Mouse (Mus musculus) lung, adult 2 months (tissue): ENCODE measurements around the gene Cog5. TPM values are rescaled to one million over a fixed set of nuclear protein-coding genes. Genes with fewer than 3 reads are reported as not detected.

Experiments
- DNase-seq: peaks from one replicate; pipeline ENCODE4 v3.0.0; 2022
- H3K4me1 ChIP-seq: fragments of 200-500 bp; 2 replicates; pipeline ENCODE4 v1.6.1; 2011; ENCODE audit warnings: low read length; ENCODE audit not compliant: control insufficient read depth, insufficient read depth
- H3K4me3 ChIP-seq: fragments of 200-500 bp; replicated peaks from 2 replicates; pipeline ENCODE3; 2011; ENCODE audit warnings: low read depth, mild to moderate bottlenecking, control low read depth, low read length; ENCODE audit errors: extremely low read depth
- CTCF ChIP-seq: fragments of 200-500 bp; IDR thresholded peaks from 2 replicates; pipeline ENCODE4 v1.5.1; 2011; ENCODE audit warnings: mild to moderate bottlenecking, low read length, control low read depth; ENCODE audit not compliant: insufficient read depth
- POLR2A ChIP-seq: fragments of 200-500 bp; IDR thresholded peaks from 2 replicates; pipeline ENCODE4 v1.6.1; 2011; ENCODE audit warnings: low read depth, mild to moderate bottlenecking, control low read depth, low read length, borderline replicate concordance; ENCODE audit errors: extremely low read depth
- WGBS: fragments of 180-500 bp; shearing (Covaris S2); methylation state at CpG from one replicate; pipeline ENCODE4 v1.1.7; 2018; 5-methylcytosine and 5-hydroxymethylcytosine counted together
- polyA plus RNA-seq: library from polyadenylated mRNA; depleted of rRNA; stranded (reverse); fragments of >200 nt; gene quantifications from 2 replicates; pipeline ENCODE4 v1.2.3, GENCODE M21; 2012

The Cog5 gene
- polyA plus RNA-seq, 1 experiment, result 19.6 TPM

DNA sequence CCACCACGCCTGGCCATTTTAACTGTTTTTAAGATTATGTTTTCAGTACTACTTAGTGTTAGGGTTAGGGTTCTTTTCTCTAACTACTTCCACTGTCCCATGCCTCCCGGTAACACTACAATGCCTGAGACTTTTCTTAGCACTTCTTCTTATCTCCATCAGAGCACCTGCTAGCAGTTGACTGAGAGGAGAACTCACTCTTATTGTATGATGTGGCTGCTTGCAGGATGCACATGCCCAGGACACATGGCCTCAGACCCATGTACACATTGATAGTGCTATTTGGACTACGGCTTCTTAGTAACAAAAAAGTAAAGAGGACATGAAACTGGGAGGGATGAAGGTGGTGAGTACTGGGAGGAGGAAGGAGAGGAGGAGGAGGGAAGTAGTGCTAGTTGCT lies 133.9 kb downstream of the Cog5 start:
- TF ChIP-seq CTCF (no peak), POLR2A (no peak)
- H3K4me3 ChIP-seq, result no peak overlapping the region
- 93% methylated on average over 3 of the region's 3 CpGs for WGBS
- no peaks in the 10 kb centered on the region for H3K4me1 ChIP-seq
- no peak for DNase-seq

GRCm38 (mm10) chr12:31806410-31807154 lies 151.9 kb downstream of the Cog5 start:
- DNase-seq, result no peak
- Histone ChIP-seq H3K4me1 (no peaks in the 10 kb centered on the region), H3K4me3 (no peak overlapping the region)
- 74% methylated on average over 5 of the region's 5 CpGs for WGBS
- TF ChIP-seq POLR2A (no peak), CTCF (no peak)

DNA sequence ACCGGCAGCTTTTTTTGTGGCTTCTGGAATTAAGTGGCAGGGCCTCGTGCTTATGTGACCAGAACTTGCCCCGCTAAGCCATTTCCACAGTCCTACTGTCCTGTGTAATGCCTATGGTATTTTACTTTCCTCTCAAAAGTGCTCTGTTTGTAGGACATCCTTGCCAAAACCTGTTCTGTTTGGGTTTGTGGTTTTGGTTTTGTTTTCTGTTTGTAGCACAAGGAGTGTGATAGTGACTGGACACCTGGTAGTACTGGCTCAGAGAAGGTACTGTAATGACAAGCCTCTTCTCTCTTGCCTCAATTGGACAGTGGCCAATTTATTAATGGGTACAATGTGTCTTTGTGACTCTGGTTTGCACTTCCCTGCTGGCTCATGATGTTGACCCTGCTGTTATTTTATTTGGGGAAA lies 163.4 kb downstream of the Cog5 start:
- Histone ChIP-seq H3K4me3 (no peak overlapping the region), H3K4me1 (no peaks in the 10 kb centered on the region)
- TF ChIP-seq CTCF, result no peak
- TF ChIP-seq POLR2A, result no peak
- no peak for DNase-seq
- WGBS, result 80% methylated on average over 3 of the region's 3 CpGs

DNA sequence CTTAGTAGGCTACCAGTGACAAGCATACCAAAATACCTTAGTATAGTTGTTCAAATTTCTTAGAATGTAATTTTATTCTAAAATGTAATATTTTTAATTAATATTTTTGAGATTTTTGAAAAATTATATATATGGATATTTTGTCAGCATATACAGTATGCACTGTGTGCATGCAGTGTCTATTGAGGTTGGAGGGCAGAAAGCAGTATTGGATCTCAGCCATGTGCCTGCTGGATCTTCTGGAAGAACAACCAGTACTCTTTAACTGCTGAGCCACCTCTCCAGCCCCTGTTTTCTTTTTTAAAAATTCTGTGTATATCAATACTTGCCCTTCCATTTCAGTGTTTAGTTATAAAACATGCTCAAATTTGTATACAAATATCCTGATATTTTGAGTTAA lies 164.4 kb downstream of the Cog5 start:
- Histone ChIP-seq H3K4me3 (no peak overlapping the region), H3K4me1 (no peaks in the 10 kb centered on the region)
- DNase-seq, result no peak
- no peak for TF ChIP-seq CTCF
- no peak for TF ChIP-seq POLR2A

GRCm38 (mm10) chr12:31819520-31819919 lies 164.9 kb downstream of the Cog5 start:
- no peak overlapping the region for H3K4me3 ChIP-seq
- DNase-seq, result no peak
- 85% methylated on average over 7 of the region's 7 CpGs for WGBS
- H3K4me1 ChIP-seq, result no peaks in the 10 kb centered on the region
- TF ChIP-seq CTCF (no peak), POLR2A (no peak)

- Histone ChIP-seq H3K4me1 (no peaks in the 10 kb centered on the region), H3K4me3 (no peak overlapping the region)
- WGBS, result 92% methylated on average over 3 of the region's 3 CpGs
- DNase-seq, result no peak
- no peak for TF ChIP-seq POLR2A
- no peak for TF ChIP-seq CTCF
Observed at GRCm38 (mm10) chr12:31823671-31824070, 169.0 kb downstream of the Cog5 start.

DNA sequence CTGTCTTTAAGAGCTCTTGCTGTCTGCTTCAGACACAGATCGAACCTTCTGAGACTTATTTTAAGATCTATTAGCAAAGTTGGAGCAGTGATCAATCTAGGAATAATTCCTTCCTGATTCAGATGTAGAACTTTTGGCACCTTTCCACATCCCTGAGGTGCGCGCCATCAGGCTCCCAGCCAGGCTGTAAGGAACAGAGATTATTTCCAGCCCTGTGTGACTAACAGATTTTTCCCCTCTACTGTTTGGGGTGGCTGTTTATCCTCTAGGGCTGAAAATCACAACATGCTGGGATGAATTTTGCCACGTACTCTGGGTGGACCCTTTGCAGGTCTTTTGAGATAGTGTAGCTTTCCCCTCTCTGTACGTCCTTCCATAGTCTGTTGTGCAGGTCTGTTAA lies 170.2 kb downstream of the Cog5 start:
- no peaks in the 10 kb centered on the region for H3K4me1 ChIP-seq
- H3K4me3 ChIP-seq, result no peak overlapping the region
- no peak for DNase-seq
- 76% methylated on average over 5 of the region's 5 CpGs for WGBS
- TF ChIP-seq POLR2A, result no peak
- no peak for TF ChIP-seq CTCF

DNA sequence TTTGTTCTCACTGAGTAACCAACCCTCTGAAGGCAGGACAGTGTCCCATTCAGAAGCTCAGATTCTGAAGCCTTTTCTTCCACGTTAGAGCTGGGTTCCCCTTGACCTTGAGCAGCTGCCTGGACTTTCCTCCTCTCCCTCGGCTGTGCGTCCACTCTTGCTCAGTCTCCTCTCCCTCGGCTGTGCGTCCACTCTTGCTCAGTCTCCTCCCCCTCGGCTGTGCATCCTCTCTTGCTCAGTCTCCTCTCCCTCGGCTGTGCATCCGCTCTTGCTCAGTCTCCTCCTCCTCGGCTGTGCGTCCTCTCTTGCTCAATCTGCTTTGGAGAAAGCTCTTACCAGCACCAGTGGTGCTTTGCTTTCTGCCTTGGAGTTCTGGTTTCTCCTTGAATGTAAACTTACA lies 171.2 kb downstream of the Cog5 start:
- no peak overlapping the region for H3K4me3 ChIP-seq
- no peak for TF ChIP-seq POLR2A
- no peak for TF ChIP-seq CTCF
- no peak for DNase-seq
- WGBS, result 54% methylated on average over 10 of the region's 10 CpGs
- H3K4me1 ChIP-seq, result no peaks in the 10 kb centered on the region

GRCm38 (mm10) chr12:31826476-31826875 lies 171.8 kb downstream of the Cog5 start:
- 81% methylated on average over 2 of the region's 2 CpGs for WGBS
- no peaks in the 10 kb centered on the region for H3K4me1 ChIP-seq
- DNase-seq, result no peak
- TF ChIP-seq POLR2A (no peak), CTCF (no peak)
- H3K4me3 ChIP-seq, result no peak overlapping the region

DNA sequence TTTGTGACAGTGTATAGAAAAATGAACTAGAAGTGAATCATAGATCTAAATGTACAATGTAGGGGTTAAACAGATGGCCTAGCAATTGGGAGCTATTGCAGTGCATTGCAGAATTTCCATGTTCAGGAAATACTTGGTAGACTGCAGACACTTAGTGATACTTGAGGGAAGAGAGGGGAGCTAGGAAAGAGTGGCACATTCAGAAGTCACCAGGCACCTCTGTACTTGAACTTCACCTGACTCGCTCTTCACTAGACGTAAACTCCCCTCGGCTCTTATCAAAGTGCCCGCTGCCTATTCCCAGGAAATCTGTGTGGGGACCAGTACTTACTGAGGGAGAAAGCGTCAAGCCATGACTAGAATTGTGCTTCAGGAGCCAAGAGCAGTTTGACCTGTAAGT lies 180.8 kb downstream of the Cog5 start:
- Histone ChIP-seq H3K4me3 (no peak overlapping the region), H3K4me1 (no peaks in the 10 kb centered on the region)
- 83% methylated on average over 5 of the region's 5 CpGs for WGBS
- no peak for TF ChIP-seq CTCF
- no peak for TF ChIP-seq POLR2A
- DNase-seq, result no peak
